Mouse (Mus musculus) urinary bladder, postnatal 25 days (tissue): Measurements from ENCODE around the gene Psmd11.

Experiments used
- DNase-seq: peaks from one replicate; pipeline ENCODE4 v3.0.0; 2022; ENCODE audit warnings: low spot score

Psmd11 gene

DNA sequence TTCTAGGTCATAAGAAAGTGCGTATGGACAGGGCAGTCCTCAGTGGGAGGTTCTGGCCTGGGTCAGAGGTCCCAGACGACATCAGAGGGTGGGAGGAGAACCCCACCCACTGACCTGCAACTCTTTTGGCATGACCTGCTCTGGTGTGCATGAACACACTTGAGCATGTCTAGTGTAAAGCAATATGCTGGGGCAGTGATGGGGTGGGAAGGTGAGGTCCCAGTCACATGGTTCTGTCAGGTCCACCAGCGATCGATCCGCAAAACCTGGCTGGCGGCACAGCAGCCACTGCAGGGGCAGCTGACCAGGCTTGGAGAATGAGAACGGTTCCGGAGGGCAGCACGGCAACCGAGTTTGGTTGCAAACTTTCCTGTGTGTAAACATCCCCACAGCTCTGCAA, 53.9 kb downstream of the Psmd11 start:
- DNase-seq, result no peak

- no peak for DNase-seq
These were observed 54.5 kb downstream of the Psmd11 start for GRCm38 (mm10) chr11:80482921-80483320.

DNA sequence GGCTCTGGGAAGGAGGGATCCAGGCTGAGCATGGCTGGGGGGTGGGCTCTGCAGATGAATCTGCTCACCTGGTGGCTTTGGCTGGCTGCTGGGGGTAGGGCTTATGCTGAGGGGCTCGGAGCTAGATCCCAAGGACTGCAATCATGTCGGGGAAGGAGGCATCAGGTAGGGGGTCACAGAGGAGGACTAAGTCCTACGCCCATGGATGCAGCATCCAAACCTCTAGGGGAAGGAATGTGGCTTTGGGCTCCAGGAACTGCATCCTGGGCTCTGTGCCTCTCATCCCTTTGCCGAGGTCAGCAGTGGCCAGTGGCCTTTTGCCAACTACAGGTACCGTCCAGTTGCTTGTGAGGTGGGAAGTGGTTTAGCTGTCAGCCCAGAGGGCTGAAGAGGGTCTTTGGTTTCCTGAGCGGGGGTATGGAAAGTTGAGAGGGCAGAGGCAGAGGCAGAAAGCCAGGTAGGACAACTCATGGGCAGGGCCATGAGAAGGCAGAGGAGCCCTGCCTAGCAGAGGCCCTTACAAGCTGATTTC, 55.2 kb downstream of the Psmd11 start:
- DNase-seq, result no peak

DNA sequence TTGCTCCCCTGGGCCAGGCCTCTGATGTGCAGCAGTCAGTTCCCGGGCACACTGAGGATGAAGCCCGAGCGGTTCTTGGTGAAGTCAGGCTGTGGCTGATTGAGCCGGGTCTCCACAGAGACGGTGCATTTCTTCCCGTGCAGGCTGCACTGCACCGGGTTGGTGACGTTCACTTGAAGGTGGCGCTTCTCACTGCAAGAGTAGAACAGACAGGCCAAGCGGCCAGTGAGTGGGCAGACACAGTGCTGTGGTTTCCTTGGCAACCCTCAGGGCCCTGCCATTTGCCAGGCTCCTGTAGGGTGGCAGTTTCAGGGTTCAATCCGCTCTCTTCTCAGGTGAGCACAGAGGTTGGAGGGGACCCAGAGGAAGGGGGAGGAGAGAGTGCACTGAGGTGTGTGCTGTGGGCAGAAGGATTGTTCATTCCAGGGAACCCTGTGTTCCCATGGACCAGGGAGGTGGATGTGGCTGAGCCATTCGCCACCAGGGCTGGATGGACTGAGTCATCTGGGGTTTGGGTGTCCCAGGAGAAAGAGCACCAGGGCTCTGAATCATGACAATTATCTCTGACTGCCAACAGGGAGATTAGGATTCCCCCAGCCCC, 55.9 kb downstream of the Psmd11 start:
- no peak for DNase-seq

DNA sequence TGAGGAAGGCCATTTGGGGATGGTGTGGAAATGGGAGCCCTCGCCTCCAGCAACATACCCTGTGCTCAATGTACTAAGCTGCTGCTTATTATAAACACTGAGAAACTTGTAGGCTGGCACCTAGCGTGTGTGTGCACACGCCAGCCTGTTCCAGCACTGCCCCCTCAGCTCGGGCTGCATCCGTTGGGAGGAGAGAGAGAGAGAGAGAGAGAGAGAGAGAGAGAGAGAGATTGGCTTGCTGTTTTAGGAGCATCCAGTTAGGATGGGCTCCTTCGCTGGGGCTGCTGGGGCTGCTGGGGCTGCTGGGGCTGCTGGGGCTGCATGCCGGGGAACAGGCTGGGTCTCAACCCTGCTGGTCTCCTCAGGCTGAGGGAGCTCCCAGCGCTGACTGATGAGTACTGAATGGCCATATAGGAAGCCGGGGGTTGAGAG, 56.7 kb downstream of the Psmd11 start:
- no peak for DNase-seq

GRCm38 (mm10) chr11:80485622-80486206, 57.3 kb downstream of the Psmd11 start:
- DNase-seq, result no peak

- no peak for DNase-seq
These were observed 59.6 kb downstream of the Psmd11 start for GRCm38 (mm10) chr11:80487904-80488587.

DNA sequence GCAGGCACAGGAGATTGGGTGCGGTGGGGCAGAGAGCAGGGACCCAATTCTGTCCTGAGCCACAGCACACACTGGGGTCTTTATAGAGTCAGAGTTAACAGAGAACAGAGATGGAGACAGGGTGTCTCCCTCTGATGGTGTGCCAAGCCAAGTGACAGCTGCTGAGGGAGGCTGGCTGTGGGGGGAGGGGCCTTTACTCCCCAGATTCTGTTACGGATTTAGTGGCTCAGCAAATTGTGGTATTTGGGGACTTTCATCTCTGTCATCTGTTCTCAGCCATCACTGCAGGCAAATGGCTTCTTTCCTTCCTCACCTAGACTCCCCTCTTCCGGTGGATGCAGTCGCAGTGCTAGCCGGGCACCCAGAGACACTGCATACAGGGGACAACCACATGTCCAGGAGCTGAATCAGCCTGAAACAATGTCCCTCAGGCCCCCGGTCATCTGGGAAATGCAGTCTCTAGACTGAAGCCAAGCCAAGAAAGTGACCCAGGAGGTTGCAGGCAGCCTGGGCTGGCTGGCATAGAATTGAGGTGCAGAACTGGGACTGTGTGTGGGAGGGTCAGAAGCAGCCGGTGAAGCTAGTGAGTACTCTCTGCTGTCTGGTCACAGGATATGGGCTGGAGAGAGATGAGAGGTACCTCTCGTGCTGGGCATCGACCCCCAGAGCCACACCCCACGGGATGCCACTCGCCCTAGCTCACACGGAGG, 60.9 kb downstream of the Psmd11 start:
- no peak for DNase-seq

DNA sequence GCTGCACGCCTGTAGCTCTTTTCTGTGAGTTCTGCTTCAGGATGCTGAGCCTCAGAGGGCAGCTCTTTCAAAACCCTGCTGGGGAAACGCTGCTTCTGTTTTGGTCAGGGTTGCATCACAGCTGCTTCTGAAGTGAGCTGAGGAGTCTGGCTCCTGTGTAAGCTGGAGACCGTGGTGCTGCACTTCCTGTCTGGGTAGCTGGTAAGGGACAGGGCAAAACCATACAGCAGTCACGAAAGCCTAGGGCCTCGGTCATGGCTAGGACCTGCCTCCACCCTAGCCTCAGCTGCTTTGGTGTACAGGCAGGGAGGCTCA, 61.4 kb downstream of the Psmd11 start:
- no peak for DNase-seq

DNA sequence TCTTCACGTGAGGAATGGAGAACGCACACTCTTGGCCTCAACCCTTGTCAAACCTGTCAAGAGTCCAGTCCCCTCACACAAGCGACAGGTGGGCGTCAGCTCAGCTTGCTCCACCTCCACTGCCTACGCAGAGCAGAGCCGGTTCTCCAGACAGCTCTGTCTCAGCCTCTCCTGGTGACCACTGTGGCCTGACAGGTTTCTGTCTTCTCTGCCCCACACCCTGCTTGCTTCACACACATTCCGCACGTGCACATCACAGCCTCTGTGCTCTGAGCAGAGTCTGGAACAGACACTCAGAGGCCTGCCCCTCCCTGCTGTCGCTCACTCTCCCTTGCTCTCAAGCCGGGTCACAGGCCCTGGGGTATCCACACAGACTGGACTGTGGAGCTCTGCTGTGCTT, 62.4 kb downstream of the Psmd11 start:
- DNase-seq, result no peak

DNA sequence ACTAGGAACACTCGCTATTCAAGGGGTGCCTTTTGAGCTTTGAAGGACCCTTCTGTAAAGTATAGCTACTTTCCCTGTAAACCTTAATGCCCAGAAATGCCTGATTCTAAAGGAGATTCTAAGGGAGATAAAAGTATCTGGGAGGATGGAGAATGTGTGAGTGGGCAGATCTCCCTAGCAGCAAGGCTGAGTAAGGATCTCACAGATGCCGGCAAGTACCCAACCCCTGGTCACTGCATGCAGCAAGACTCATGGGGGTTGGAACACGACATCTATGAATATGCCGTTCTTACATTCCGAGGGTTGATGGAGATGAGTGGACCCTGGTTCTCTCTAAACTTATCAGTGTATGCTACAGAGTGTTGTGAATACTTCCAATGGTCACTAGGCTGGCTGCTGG, 64.8 kb downstream of the Psmd11 start:
- no peak for DNase-seq

- no peak for DNase-seq
These were observed 66.4 kb downstream of the Psmd11 start for GRCm38 (mm10) chr11:80494852-80495251.

- no peak for DNase-seq
These were observed 67.6 kb downstream of the Psmd11 start for GRCm38 (mm10) chr11:80495972-80496371.

GRCm38 (mm10) chr11:80496640-80497039, 68.2 kb downstream of the Psmd11 start:
- no peak for DNase-seq

DNA sequence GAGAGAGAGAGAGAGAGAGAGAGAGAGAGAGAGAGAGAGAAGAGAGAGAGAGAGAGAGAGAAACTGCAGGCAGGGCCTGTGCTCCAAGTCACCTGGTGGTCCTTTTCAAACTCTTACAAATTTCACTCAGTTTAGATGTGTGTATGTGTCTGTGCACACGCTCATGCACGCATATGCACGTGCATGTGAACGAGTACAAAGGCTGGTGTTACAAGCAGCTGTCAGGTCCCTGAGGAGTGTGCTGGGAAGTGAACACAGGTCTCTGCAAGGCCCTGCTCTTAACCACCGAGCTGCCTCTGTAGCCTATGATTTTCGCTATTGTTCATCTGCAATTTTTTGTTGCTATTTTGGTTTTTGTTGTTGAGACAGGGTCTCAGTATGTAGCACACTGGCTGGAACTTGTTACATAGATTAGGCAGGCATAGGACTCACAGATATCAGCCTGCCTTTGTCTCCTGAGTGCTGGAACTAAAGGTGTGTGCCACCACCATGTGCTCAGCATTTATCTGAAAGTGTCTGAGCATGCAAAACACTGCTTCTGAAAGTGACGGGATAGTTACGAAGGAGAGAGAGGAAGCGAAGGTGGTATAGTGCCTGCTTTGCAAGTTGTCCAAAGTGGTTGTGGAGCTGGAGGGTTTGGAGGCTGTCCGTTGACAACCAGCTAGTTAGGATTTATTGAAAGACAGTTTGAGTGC, 69.0 kb downstream of the Psmd11 start:
- DNase-seq, result no peak

DNA sequence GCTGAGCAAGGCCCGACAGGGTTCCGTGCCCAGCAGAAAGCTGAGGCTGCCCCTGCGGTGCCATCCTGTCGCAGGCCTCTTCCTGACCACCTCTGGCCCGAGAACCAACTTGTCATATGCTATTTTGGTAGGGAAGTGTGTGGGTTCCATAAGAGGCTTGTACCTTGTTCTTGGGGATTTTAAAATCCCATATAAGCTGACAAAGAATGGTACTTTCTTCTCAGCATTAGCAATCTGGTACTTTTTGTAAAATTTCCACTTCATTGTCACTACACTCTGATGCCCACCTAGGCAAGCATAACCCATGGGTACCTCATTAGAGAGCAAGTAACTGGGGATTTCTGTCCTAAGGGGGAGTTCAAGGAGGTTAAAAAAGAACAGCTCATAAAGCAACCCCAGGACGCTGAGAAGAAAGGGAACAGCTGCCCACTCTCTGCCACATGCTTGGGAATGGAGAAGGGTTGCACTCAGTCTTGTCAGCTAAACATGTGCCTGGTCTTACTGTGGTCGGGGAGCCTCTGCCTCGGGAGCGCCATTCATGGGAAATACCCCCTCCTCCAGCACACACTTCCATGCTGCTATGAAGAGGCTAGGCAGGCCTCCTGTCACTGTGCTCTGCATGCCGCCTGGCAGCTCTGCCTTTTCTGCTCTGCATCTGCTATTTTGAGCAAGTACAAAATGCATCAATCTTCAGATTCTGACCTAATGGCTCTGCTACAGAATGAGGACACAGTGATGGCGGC, 70.1 kb downstream of the Psmd11 start:
- DNase-seq, result no peak

DNA sequence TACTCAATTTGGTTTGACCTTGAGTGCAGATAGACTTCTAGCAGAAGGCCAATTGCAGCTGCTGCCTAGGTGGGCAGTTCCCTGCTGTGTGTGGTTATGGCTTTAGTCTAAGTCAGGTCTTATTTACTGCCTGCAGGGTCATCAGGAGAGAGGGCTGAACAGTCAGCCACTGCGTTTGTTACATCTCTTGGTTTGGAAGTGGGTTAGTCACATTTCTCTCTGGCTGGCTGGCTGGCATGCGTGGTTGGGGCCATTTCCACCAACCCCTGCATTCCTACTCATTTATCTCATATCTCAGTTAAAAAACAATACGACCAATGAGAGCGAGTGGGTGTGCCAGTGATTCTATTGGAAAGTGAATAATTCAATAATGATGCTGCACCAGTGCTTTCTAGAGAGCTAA, 71.1 kb downstream of the Psmd11 start:
- no peak for DNase-seq

- DNase-seq, result no peak
These were observed 74.9 kb downstream of the Psmd11 start for GRCm38 (mm10) chr11:80503281-80503680.

GRCm38 (mm10) chr11:80503726-80504452, 75.5 kb downstream of the Psmd11 start:
- no peak for DNase-seq

DNA sequence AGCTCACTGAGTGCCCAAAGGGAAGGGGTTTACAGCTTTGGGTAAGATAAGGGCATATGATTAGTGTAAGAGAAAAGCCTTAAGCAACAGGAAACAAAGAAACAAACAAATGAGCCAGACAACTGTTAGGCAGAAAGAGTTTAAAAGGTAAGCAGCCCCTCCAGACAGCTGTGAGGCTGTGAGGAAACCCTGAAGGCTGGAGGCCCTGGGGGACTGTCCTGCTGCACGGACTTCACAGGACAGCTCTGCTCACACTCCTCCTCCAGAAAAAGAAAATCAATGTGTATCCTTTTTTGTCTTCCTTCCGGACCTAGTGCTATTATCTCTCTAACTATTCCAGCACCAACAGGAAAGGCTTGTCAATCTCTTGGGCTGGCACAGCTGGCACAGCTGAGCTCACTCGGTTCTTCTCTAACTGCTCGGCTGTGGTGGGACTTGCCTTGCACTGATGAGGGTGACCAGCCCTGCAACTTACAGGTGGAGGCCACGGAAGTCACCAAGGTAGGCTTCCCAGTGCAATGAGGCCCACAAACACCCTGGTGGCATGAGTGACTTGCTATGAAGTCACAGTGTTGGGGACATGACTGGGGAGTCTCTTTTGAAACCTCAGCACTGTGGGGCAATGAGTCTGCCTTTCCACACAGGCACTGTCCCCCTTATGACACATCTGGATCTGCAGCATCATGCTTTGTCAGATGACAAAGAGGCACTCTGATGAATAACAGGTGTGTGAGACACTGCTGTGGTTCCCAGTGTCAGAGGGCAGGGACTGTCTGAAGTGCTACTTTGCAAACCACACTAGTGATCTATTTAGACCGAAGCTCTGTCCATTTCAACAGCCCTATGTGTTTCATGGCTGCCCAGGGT, 76.3 kb downstream of the Psmd11 start:
- DNase-seq, result no peak
